Comparison of ENCODE assay signal across 10 mouse cellular contexts in the genomic region with DNA sequence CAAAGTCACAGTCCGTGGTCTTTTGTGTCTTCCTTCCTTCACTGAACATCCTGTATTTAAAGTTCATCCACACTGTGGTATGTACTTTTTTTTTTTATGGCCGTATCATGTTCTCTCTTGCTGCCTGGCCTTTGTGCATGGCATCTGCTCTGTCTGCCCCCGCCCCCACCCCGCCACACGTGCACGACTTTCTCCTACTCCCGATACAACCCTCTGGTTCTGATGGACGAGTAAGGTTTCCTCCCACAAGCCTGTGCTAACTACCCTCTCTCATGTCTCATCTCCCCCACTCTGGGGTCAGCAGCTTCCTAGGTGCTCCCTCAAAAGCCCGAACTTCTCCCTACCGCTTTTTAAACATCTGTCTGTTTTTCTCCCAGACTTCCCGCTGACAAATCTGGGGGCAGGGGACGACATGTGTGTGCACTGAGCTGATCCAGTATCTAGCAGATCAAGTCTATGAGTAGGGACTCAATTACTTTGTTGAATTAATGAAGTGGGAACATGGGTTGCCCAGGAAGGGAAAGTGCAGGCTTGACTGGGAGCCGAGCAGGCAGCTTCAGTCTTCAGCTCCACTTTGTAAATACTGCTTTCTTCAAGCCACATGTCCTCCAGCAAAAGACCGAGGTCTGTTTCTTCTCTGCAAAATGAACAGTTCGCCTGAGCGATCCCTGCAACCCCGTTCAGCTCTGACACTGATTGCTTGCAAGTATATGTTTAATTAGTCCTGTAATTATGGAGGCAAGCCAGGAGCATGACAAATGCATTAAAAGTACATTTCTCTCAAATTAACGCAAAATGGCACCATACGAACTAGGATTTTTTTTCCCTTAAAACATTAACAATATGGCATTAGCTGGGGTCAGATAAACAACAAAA. TPM values are rescaled to one million over a fixed set of nuclear protein-coding genes. Genes with fewer than 3 reads are reported as not detected.
A peak's percentile ranks its signal among the peaks of the same experiment; 100 is the strongest.
DNase-seq lines count a peak whose midpoint lies in the region; TF ChIP-seq lines count a peak whose summit lies in the region.
"Had no signal": no experiment of that assay in that cellular context is flagged by ENCODE, and none has a peak within 500 bp of the region (broad histone marks: within the 10 kb centered on the region; RNA-seq: fewer than 3 reads in every experiment).

No protein-coding gene starts in this region.

- 28% methylated on average over 19 of the region's 19 CpGs for WGBS in heart, embryonic 10.5 days

- peak overlapping the region; percentile 77 for H3K27ac ChIP-seq in heart, embryonic 10.5 days
- no peak overlapping the region for H3K27ac ChIP-seq in ES-E14 (ENCODE audit: insufficient read depth, low read depth, low read length, poor library complexity, severe bottlenecking)

- H3K4me3 ChIP-seq in heart, embryonic 10.5 days = peak overlapping the region; percentile 27; the same call in 1 of the 2 replicates
- H3K4me3 ChIP-seq in ES-E14 (ENCODE audit: insufficient read depth in 1 of 2, low read depth in 1 of 2, low read length in 2 of 2, poor library complexity in 1 of 2, severe bottlenecking in 1 of 2) = no peak overlapping the region

- intact Hi-C loops in heart, postnatal 25 days (cut with DNase I) = no loop called here

- no peaks in the 10 kb centered on the region for H3K9me3 ChIP-seq in heart, embryonic 10.5 days
- no peaks in the 10 kb centered on the region for H3K9me3 ChIP-seq in ES-E14 (ENCODE audit: control insufficient read depth, insufficient read depth, low read depth, low read length)

- no peak for DNase-seq in heart, embryonic 10.5 days (ENCODE audit: low spot score)
- DNase-seq in heart, postnatal 25 days (ENCODE audit: low spot score) = no peak
- DNase-seq in ES-E14 (ENCODE audit: low read depth, low spot score) = no peak
- DNase-seq in forelimb bud, embryonic 11.5 days (ENCODE audit: low read depth, low spot score) = peak; percentile 31
- DNase-seq in mesoderm, embryonic 11.5 days (ENCODE audit: low read depth, low spot score) = peak; percentile 41
- no peak for DNase-seq in MN1 (ENCODE audit: low spot score)
- no peak for DNase-seq in right cerebral cortex, postnatal 10 days (ENCODE audit: low spot score in 2 of 2)
- no peak for DNase-seq in adrenal gland, adult 8-10 months
- DNase-seq: gastrocnemius, postnatal 10 days; thymus, postnatal 25 days had no signal

- in situ Hi-C loops in ES-E14 (cut with MboI; ENCODE audit: low sequenced_read_pairs in 2 of 2, unreplicated experiment in 2 of 2) = no loop called here

- peak overlapping the region; percentile 11; the same call in 1 of the 2 replicates for H3K9ac ChIP-seq in ES-E14 (ENCODE audit: insufficient read depth, low read depth, low read length, poor library complexity, severe bottlenecking)

- peaks cover 18% of the 10 kb centered on the region for H3K4me1 ChIP-seq in heart, embryonic 10.5 days
- peaks cover 0 to 4% of the 10 kb centered on the region in 2 experiments; a peak in 1 of 4 replicates for H3K4me1 ChIP-seq in ES-E14 (ENCODE audit: control insufficient read depth in 2 of 2, insufficient read depth in 2 of 2, low read length in 2 of 2, poor library complexity in 1 of 2)

- no peaks in the 10 kb centered on the region for H3K27me3 ChIP-seq in heart, embryonic 10.5 days (ENCODE audit: insufficient read depth, poor library complexity, severe bottlenecking)

- H3K36me3 ChIP-seq in heart, embryonic 10.5 days = no peaks in the 10 kb centered on the region
- H3K36me3 ChIP-seq in ES-E14 (ENCODE audit: control insufficient read depth, insufficient read depth, low read length, poor library complexity, severe bottlenecking) = no peaks in the 10 kb centered on the region

TF ChIP-seq in ES-E14, 5 proteins besides CTCF, POLR2A, EP300 and RAD21:
- no peak for TF ChIP-seq ZC3H11A (IDR thresholded peaks at IDR 0.05; ENCODE audit: borderline replicate concordance, low read depth, low read length)
- TF ChIP-seq MAFK (IDR thresholded peaks at IDR 0.05; ENCODE audit: insufficient read depth, low read depth, low read length) = no peak
- TF ChIP-seq CHD2 (IDR thresholded peaks at IDR 0.05; ENCODE audit: low read depth, low read length) = no peak
- no peak for TF ChIP-seq ZNF384 (IDR thresholded peaks at IDR 0.05; ENCODE audit: low read depth, low read length)
- no peak for TF ChIP-seq HCFC1 (IDR thresholded peaks at IDR 0.05; ENCODE audit: borderline replicate concordance, insufficient read depth, low read length)

RNA-seq across cellular contexts. Expression of gene Gpc3, which starts 35.4 kb away (rescaled TPM):
- 484 and 654 TPM in 2 replicates for polyA plus RNA-seq in heart, embryonic 10.5 days (2016; fragmentation: Nextera tagmentation; extraction: Ambion mirVana)
- 10 to 100 TPM; 14.6 to 22.6 TPM for total RNA-seq in heart, postnatal 25 days (2021)
- total RNA-seq in ES-E14 (2012; rRNA removed) = 61.9 and 106 TPM in 2 replicates
- total RNA-seq in adrenal gland, adult 8-10 months (2022) = 10 to 100 TPM; 57.9 to 86.1 (median 66.5) TPM

Comparison
In these comparisons a context has a peak if more than half of its experiments do, and no peak if none do; other contexts are left out.
1. DNase-seq: peak in forelimb bud, embryonic 11.5 days (single experiment) and mesoderm, embryonic 11.5 days (single experiment); none in heart, embryonic 10.5 days (single experiment), heart, postnatal 25 days (single experiment), ES-E14 (single experiment), MN1 (single experiment), right cerebral cortex, postnatal 10 days (0 of 2) and adrenal gland, adult 8-10 months (single experiment).